Mouse (Mus musculus): ENCODE results near the gene Actg2. TPM values are rescaled to one million over a fixed set of nuclear protein-coding genes. Genes with fewer than 3 reads are reported as not detected.

The Actg2 gene
- polyA plus RNA-seq, 1 experiment: 108 TPM

DNA sequence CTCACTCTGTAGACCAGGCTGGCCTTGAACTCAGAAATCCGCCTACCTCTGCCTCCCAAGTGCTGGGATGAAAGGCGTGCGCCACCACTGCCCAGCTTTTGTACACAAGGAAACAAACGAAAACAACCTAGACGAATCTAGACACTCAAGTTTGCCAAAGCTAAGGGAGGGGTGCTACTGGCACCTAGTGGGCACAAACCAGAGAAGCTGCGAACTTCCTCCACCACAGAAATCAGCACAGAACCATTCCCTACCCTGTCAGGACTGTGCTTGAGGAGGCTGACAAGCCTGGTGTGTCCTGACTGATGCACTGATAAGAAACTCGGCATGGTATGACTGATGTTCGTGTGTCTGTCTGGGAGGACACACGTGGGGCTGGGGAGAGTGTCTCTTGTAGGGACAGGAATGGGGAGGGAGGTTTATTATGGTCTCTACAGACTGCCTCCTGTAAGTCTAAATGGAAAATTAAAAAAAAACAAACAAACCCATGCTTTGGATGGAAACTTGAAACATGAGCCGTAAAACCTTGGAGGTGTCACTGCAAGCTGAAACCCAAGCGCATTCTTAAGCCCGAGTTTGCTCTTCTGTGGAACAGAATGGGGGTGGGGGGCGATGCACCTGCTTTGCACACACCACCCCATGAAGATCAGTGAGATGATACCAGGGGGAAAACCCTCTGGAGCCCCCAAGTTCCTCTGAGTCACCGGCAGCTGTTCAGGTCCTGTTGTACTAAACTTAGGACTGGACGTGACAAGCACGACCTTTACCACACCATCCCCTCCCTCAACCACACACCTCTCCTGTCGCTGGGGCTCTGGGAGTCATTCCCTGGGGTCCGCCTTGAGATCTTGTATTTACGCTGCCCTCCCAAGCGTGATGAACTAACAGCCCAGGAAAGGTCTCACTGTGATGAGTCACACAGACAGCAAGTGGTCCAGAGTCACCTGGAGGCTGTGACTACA lies 33.1 kb upstream of the Actg2 start:
- WGBS: 60% methylated on average over 20 of the region's 20 CpGs
- DNase-seq: no peak
- TF ChIP-seq CTCF (IDR thresholded peaks at IDR 0.05; ENCODE audit: insufficient read depth, low read length) (no peak), POLR2A (IDR thresholded peaks at IDR 0.05; ENCODE audit: borderline replicate concordance, extremely low read depth, low read depth, low read length) (no peak)
- H3K4me1 ChIP-seq (ENCODE audit: control insufficient read depth, insufficient read depth, low read length): peaks cover 4% of the 10 kb centered on the region; the same call in 1 of the 2 replicates
- no peak overlapping the region for H3K4me3 ChIP-seq (replicated peaks; ENCODE audit: extremely low read depth, low read depth, low read length)

DNA sequence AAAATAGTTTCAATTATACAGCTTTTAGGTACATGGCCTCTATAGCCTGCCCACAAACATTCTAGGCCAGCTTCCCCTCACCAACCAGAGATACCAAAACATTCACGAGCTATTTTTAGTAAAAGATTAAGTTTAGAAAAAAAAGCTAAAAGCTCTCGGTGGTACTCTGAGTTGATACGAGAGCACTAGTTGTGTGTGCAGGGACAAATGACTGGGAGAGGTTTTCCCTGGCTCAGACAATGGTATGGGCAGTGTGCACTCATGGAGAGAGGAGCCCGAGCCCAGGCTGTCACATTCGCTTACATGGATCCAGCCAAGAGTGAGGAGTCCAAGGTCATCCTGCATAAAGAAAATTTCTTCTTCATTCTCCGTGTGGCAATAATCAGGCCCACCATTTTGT lies 19.9 kb upstream of the Actg2 start:
- TF ChIP-seq CTCF (IDR thresholded peaks at IDR 0.05; ENCODE audit: insufficient read depth, low read length) (no peak), POLR2A (IDR thresholded peaks at IDR 0.05; ENCODE audit: borderline replicate concordance, extremely low read depth, low read depth, low read length) (no peak)
- no peak overlapping the region for H3K4me3 ChIP-seq (replicated peaks; ENCODE audit: extremely low read depth, low read depth, low read length)
- 60% methylated on average over 6 of the region's 6 CpGs for WGBS
- DNase-seq: no peak
- H3K4me1 ChIP-seq (ENCODE audit: control insufficient read depth, insufficient read depth, low read length): no peaks in the 10 kb centered on the region

GRCm38 (mm10) chr6:83548346-83548745 lies 12.3 kb upstream of the Actg2 start:
- no peak for DNase-seq
- TF ChIP-seq CTCF (IDR thresholded peaks at IDR 0.05; ENCODE audit: insufficient read depth, low read length): no peak
- TF ChIP-seq POLR2A (IDR thresholded peaks at IDR 0.05; ENCODE audit: borderline replicate concordance, extremely low read depth, low read depth, low read length): no peak
- H3K4me3 ChIP-seq (replicated peaks; ENCODE audit: extremely low read depth, low read depth, low read length): no peak overlapping the region
- WGBS: 57% methylated on average over 5 of the region's 5 CpGs
- no peaks in the 10 kb centered on the region for H3K4me1 ChIP-seq (ENCODE audit: control insufficient read depth, insufficient read depth, low read length)

DNA sequence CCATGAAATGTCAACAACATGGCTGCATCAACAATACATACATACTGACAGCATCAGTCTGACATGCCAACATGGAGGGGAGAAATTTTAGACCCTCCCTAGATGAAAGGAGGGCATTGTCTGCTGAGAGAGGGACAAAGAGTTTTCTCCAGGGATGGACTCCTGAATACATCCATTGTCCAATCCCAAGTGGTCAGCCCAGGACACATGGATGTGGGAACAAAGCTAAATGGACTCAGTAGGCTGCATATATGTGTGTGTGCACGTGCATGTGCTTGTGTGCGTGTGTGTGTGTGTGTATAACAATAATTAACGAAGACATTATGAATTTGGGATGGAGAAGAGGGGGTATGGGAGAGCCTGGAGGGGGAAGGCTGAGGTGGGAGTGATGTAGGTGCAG lies 9.7 kb upstream of the Actg2 start:
- TF ChIP-seq POLR2A (IDR thresholded peaks at IDR 0.05; ENCODE audit: borderline replicate concordance, extremely low read depth, low read depth, low read length) (no peak), CTCF (IDR thresholded peaks at IDR 0.05; ENCODE audit: insufficient read depth, low read length) (no peak)
- 85% methylated on average over 3 of the region's 3 CpGs for WGBS
- no peak overlapping the region for H3K4me3 ChIP-seq (replicated peaks; ENCODE audit: extremely low read depth, low read depth, low read length)
- no peak for DNase-seq
- H3K4me1 ChIP-seq (ENCODE audit: control insufficient read depth, insufficient read depth, low read length): no peaks in the 10 kb centered on the region; the same call in 1 of the 2 replicates

- TF ChIP-seq POLR2A (IDR thresholded peaks at IDR 0.05; ENCODE audit: borderline replicate concordance, extremely low read depth, low read depth, low read length) (no peak), CTCF (IDR thresholded peaks at IDR 0.05; ENCODE audit: insufficient read depth, low read length) (no peak)
- Histone ChIP-seq H3K4me3 (replicated peaks; ENCODE audit: extremely low read depth, low read depth, low read length) (no peak overlapping the region), H3K4me1 (ENCODE audit: control insufficient read depth, insufficient read depth, low read length) (no peaks in the 10 kb centered on the region; the same call in 1 of the 2 replicates)
- no peak for DNase-seq
- WGBS: 52% methylated on average over 11 of the region's 11 CpGs
Measured at GRCm38 (mm10) chr6:83541756-83542456, 5.8 kb upstream of the Actg2 start.

- DNase-seq: no peak
- Histone ChIP-seq H3K4me3 (replicated peaks; ENCODE audit: extremely low read depth, low read depth, low read length) (no peak overlapping the region), H3K4me1 (ENCODE audit: control insufficient read depth, insufficient read depth, low read length) (no peaks in the 10 kb centered on the region; the same call in 1 of the 2 replicates)
- 36% methylated on average over 4 of the region's 4 CpGs for WGBS
- TF ChIP-seq POLR2A (IDR thresholded peaks at IDR 0.05; ENCODE audit: borderline replicate concordance, extremely low read depth, low read depth, low read length) (no peak), CTCF (IDR thresholded peaks at IDR 0.05; ENCODE audit: insufficient read depth, low read length) (no peak)
Measured at GRCm38 (mm10) chr6:83540017-83540416, 4.0 kb upstream of the Actg2 start.

- Histone ChIP-seq H3K4me3 (replicated peaks; ENCODE audit: extremely low read depth, low read depth, low read length) (no peak overlapping the region), H3K4me1 (ENCODE audit: control insufficient read depth, insufficient read depth, low read length) (no peaks in the 10 kb centered on the region; the same call in 1 of the 2 replicates)
- WGBS: 41% methylated on average over 6 of the region's 6 CpGs
- no peak for DNase-seq
- no peak for TF ChIP-seq CTCF (IDR thresholded peaks at IDR 0.05; ENCODE audit: insufficient read depth, low read length)
- no peak for TF ChIP-seq POLR2A (IDR thresholded peaks at IDR 0.05; ENCODE audit: borderline replicate concordance, extremely low read depth, low read depth, low read length)
Measured at GRCm38 (mm10) chr6:83536795-83537059, 662 bp upstream of the Actg2 start.

DNA sequence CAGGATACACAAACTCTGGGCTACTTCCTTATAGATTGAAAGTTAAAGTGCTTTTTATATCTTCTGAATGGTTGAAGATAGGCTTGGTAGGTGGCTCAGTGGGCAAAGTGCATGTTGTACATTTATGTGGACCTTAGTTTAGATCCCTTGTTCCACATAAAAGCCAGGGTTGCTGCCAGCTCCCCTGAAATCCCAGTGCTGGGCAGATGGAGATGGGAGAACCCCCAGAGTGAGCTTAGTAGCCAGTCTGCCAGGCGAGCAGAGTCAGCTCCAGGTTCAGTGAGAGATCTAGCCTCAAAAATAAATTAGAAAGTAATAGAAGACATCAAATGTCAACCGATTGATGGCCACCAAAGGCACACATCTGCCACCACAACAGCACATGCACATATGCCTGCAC lies 3.5 kb downstream of the Actg2 start:
- no peak for DNase-seq
- Histone ChIP-seq H3K4me3 (replicated peaks; ENCODE audit: extremely low read depth, low read depth, low read length) (no peak overlapping the region), H3K4me1 (ENCODE audit: control insufficient read depth, insufficient read depth, low read length) (no peaks in the 10 kb centered on the region)
- WGBS: 77% methylated on average over 2 of the region's 2 CpGs
- TF ChIP-seq CTCF (IDR thresholded peaks at IDR 0.05; ENCODE audit: insufficient read depth, low read length): no peak
- no peak for TF ChIP-seq POLR2A (IDR thresholded peaks at IDR 0.05; ENCODE audit: borderline replicate concordance, extremely low read depth, low read depth, low read length)

DNA sequence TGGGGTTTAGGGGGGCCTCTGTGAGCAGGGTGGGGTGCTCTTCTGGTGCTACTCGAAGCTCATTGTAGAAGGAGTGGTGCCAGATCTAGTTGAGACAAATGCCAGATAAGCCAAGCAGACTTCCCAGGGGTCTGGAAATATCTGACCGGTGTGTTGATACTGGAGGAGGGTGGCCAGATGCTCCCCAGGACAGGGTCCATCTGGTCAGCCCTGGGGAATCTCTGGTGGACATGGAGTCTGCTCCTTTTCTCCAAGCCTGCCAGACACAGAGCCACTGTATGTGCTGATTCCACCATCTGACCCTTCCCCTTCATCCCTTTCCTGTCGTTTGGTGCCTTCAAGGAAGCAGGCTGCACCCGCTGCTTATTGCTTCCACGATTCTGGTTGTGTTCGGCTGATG lies 12.9 kb downstream of the Actg2 start:
- no peak overlapping the region for H3K4me3 ChIP-seq (replicated peaks; ENCODE audit: extremely low read depth, low read depth, low read length)
- no peak for DNase-seq
- no peaks in the 10 kb centered on the region for H3K4me1 ChIP-seq (ENCODE audit: control insufficient read depth, insufficient read depth, low read length)
- 36% methylated on average over 6 of the region's 6 CpGs for WGBS
- TF ChIP-seq CTCF (IDR thresholded peaks at IDR 0.05; ENCODE audit: insufficient read depth, low read length) (no peak), POLR2A (IDR thresholded peaks at IDR 0.05; ENCODE audit: borderline replicate concordance, extremely low read depth, low read depth, low read length) (no peak)

All from lung, adult 2 months (tissue).